Mouse (Mus musculus): Measurements from ENCODE around the gene Fyn. TPM values are rescaled to one million over a fixed set of nuclear protein-coding genes. Genes with fewer than 3 reads are reported as not detected.

The Fyn gene
- total RNA-seq (2021): 10 to 100 TPM; 13.3 to 17.8 TPM
- long read RNA-seq, experiment 1, transcript Fyn-202 (14 exons, 3,528 nt): major isoform, 15 of 19 reads
- long read RNA-seq, experiment 1, partial matches to known transcripts: 1 of 19 reads
- long read RNA-seq, experiment 1, other reads (novel, unspliced or antisense): 2 of 19 reads
- long read RNA-seq, experiment 2, transcript Fyn-202 (14 exons, 3,528 nt): major isoform, 13 of 22 reads
- long read RNA-seq, experiment 2, partial matches to known transcripts: 2 of 22 reads
- long read RNA-seq, experiment 2, other reads (novel, unspliced or antisense): 6 of 22 reads

DNA sequence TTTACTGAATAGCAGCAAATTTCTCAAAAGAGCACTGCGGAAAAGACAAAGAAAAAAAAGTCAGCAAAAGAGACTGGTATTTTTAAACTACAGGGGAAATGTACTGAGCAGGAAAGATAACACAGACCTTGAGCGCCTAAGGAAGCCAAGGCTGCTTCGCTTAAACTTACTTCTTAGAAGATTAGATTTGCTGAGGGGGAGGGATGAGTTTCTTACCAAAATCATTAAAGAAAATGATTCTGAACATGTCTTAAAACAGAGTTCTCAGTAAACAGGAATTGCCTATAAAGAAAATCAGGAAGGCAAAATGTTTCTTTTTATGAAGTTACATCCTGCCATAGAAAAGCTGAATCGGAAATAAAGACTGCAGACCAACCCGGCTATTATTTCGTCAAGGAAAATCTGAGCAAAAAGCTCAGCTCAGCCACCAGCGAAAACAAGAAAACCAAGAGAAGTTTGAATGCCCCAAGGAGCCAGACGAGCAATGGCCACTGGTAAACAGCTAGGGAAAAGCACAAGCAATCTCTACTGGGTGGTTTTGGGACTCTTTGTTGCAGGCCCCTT lies at the start of gene Fyn:
Fyn (plus strand) TSS at position 284 of the 564 bp plus-strand sequence.
- intact Hi-C loops (cut with DNase I; ENCODE audit: low total_unique reads): no loop called here
- DNase-seq: no peak

DNA sequence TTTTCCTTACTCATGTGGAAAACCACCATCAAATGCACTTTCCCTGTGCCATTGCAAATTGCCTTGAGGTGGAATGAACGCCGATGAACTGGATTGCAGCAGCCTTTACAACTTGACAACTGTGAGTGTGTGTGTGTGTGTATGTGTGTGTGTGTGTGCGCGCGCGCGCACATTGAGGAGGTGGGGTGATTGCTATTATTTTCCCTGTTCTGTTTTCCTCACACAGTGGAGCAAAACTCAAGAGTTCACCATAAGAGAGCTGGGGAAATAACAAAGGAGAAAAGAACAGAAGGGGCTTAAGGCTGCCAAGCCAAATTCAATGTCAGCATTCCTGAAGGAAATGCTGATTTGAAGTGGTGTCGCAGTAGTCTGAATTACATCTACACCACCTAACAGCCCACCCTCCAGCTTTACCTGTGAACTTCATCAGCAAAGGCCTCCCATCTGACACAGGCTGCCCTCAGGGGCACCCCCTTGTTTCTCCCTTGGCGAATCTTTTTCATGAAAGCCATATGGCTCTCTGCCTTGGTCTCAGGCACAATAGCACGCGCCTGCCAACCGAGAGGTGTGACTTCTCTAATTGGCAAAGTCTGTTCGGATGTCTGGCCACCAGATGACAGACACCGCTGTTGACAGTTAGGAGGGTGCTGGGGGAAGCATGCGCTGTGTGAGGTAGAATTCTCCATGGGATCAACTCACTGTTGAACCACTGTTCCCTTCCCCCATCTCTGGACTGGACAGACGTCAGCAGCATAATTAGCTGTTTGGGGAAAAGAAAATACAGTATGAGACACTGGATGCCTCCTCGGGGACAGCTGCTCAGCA lies 47.6 kb upstream of the Fyn start:
- intact Hi-C loops (cut with DNase I; ENCODE audit: low total_unique reads): no loop called here
- no peak for DNase-seq

DNA sequence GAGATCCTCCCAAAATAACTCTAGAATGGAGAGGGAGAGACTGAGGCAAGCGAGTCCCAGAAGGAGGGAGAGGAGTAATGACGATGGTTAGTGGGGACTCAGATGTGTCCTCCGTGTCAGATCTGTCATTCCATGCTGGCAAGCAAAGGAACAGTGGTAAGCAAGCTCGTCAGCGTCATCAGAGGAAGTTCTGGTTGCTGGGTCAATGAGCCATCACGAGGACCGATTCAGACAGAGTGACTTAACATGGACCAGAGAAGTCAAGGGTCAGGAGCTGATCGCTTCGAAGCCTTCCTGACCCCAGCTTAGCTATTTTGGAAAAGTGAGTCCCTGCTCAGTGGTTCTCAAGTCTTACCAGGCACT lies 47.1 kb upstream of the Fyn start:
- no peak for DNase-seq
- intact Hi-C loops (cut with DNase I; ENCODE audit: low total_unique reads): no loop called here

DNA sequence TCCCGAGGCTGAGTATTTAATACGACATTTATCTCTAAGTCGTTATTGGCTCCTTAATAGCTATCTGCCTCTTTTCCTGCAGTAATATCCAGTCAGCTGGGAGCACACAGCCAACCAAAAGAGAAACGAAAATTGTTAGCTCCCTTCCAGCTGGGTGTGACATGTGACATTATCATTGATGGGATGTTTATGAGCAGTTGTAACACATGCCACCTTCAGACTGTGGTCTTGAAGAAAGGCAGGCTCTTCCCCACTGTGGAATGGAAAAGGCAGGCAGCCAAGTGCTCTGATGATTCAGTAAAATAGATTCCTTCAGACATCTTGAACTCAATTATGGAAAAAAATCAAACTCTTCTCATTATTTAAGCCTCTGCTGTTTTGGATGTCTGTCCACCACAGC lies 46.5 kb upstream of the Fyn start:
- intact Hi-C loops (cut with DNase I; ENCODE audit: low total_unique reads): no loop called here
- DNase-seq: peak; percentile 9

DNA sequence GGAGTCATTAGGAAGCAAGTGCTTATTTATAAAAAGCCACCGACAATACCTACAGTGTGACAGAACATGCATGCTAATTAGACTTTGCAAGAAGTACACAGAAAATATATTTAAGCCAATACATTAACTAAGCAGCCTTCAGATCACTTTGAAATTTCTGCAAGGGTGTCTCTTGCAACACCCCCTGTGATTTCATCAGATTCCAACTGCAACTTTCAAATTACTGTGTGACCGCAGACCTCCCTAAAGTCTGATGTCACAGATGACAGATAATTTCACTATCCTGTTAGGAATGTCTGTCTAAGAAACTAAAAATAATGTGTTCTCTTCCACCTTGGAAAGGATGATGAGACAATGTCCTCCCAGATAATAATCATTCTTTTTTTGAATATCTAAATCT lies 44.4 kb upstream of the Fyn start:
- DNase-seq: no peak
- intact Hi-C loops (cut with DNase I; ENCODE audit: low total_unique reads): no loop called here

DNA sequence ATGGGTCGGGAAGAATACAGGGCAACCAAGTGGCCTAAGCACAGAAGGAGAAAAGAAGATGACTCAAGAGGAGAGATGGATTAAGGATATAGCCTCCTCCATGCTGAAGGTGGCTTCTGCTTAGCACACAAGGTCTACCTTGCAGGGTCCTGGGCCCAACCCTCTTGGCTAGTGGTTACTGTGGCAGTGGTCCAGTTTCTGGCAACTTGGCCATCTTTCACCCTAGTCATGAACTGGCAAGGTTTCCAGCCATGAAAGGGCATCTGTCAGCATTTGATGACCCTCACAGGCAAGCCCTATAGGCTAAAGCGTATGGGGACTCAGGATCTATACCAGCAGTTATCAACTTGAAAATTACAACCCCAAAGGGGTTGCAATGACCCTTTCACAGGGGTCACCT lies 40.0 kb upstream of the Fyn start:
- no peak for DNase-seq
- intact Hi-C loops (cut with DNase I; ENCODE audit: low total_unique reads): no loop called here

DNA sequence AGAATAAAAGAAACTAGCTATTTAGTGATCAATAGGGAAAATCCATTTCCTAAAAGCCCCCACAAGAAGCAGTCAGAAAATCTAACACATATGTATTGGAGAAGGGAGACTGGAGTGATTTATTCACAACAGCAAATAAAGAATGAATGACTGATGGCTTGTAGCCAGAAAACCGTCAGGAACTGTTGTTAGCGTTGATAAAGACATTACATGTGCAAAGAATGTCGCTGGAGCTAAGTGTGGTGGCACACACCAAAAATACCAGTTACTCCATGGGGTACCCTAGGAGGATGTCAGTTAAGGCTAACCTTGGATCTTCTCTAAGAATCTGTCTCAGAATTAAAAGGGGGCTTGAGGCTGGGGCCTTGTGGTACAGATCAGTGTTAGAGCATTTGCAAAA lies 34.3 kb upstream of the Fyn start:
- no peak for DNase-seq
- intact Hi-C loops (cut with DNase I; ENCODE audit: low total_unique reads): no loop called here

DNA sequence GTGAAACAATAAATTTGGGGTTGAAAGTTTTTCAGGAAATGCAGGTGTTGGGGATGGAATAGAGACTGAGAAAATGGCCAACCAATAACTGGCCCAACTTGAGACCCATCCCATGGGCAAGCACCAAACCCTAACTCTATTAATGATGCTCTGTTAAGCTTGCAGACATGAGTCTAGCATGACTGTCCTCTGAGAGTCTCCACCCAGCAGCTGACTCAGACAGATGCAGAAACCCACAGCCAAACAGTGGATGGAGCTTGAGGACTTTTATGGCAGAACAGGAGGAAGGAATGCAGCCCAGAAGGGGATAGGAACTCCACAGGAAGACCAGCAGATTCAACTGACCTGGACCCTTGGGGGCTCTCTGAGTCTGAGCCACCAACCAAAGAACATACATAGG lies 32.8 kb upstream of the Fyn start:
- no peak for DNase-seq
- intact Hi-C loops (cut with DNase I; ENCODE audit: low total_unique reads): no loop called here

DNA sequence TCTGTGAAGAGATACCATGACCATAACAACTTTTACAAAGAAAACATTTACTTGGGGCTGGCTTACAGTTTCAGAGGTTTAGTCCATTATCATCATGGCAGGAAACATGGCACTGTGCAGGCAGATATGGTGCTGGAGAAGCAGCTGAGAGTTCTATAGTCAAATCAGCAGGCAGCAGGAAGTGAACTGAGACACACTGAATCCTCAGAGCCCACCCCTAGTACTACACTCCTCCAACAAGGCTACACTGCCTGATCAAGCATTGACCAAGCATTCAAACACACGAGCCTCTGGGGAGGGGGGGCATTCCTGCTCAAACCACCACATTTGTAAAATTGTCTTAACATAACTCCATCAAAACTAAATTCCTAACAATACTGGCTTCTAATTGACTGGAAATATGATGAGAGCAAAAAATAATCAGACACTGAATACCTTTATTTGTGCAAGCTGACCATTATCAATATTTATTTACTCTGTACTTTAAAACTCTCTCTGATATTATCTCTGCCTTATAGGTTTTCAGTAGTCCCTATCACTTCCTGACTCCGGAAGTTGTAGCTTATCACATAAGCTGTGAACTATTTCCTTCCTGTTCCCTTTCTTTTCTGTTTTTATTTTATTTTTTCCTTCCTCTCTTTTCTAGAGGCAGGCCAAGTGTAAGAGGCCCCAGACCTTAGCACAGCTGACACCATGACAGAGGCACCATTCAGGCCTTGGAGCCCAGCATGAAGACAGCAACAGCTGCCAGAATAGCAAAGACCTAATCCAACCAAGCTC lies 29.3 kb upstream of the Fyn start:
- intact Hi-C loops (cut with DNase I; ENCODE audit: low total_unique reads): no loop called here
- DNase-seq: no peak

DNA sequence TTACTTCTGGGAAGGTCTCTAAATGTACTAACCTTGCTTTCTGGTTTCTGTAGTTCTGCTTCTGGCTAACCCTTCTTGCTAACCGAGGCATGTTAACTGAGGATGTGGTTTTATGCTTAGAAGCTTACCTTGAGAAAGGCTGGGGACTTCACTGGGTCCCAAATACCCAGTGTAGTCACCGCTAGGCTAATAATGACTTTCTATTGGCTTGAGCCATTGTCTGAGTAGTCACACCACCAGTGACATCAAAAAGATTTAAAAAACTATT lies 28.8 kb upstream of the Fyn start:
- intact Hi-C loops (cut with DNase I; ENCODE audit: low total_unique reads): no loop called here
- no peak for DNase-seq

DNA sequence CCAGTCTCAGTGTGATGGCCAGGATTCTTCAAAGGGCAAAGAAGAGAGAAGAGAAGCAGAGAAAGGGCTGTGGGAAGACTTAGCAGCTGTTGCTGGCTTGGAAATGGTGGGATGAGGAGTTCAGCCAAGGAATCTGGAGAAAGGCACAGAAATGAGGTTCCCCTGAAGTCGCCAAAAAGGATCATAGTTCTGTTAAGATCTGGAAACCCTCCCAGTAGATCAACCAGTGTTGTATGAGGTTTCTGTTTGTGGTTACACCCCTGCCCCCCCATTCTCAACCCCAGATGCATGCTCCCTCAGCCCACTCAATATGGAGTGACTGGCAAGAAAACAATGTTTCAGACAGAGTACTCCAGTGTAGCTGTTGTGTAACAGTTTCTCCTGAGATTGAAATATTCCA lies 25.1 kb upstream of the Fyn start:
- DNase-seq: peak; percentile 9
- intact Hi-C loops (cut with DNase I; ENCODE audit: low total_unique reads): no loop called here

DNA sequence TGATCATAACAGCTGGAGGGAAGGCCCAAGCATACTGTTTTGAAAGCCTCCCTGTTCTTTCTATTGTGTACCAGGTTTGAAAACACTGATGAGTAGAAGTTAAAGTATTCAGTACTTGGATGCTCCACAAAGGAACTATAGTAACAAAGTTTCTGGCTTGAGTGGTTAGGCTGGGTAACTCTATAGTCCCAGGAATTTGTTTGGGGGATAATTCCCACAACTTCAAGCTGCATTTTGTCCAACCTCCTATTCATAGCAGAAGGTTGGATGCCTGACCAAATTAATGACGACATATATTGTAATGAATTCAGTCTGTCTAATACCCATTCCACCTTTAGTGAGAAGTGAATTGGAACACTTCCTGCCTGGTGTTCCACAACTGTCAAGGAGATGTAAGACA lies 22.7 kb upstream of the Fyn start:
- no peak for DNase-seq
- intact Hi-C loops (cut with DNase I; ENCODE audit: low total_unique reads): no loop called here

DNA sequence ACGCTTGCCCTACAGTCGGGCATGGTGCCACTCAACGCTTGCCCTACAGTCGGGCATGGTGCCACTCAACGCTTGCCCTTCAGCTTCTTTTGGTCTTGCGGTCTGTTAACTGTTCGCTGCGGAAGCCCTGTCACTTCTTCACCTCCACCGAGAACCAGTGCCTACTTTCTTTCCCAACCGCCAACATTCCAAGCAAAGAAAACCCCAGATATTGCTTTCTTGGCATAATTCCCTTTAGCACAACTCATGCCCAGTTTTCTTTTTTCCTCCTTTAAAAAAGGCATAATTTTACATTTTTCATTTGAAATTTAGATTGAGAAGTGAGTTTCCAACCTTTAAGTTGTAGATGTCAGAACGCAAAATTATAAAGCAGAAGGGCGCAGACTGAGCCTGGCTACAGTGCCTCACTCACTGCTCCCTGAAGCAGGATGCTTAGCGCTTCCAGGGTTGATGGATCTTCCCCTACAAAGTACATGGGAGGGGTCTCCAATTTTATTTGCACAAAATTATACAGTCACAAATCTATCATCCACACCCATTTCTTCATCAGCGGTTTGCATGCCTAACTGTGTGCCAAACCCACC lies 18.8 kb upstream of the Fyn start:
- DNase-seq: no peak
- intact Hi-C loops (cut with DNase I; ENCODE audit: low total_unique reads): no loop called here

DNA sequence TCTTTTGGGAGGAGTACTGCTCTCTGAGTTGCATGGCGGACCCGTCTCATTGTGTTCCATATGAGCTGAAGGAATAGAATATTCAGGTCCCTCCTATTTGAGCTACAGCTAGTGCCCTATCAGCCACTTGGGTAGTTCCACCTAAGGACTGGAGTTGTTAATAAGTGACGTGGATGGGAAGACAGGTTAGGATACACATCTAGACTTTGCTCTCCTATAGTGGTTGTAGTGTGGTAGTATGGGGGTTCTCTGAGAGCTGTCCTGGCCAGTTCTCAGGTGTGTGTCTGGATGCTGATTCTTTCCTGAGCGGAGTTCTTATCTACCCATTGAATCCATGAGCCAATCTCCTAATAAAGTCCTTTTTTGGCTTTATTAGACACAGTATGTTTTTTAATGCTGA lies 4.5 kb upstream of the Fyn start:
- no peak for DNase-seq
- intact Hi-C loops (cut with DNase I; ENCODE audit: low total_unique reads): no loop called here

DNA sequence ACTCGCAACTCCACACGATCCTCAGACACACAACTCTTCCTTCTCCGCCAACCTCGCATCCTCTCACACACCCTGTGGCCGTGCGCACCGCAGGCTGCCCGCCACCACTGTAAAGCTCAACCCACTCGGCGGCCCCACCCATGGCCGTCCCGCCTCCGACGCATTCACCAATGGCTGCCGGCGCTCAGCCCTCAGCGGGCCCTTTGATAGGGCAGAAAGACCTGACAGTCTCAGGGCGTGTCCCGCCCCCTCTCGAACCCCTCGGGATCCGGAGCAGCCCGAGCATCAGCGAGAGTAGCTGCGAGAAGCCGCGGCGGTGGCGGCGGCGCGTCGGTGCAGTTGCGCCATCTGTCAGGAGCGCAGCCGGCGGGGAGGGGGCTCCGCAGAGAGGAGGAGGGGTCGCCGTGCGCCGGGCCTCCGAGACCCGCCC lies 862 bp downstream of the Fyn start:
- DNase-seq: peak; percentile 96
- intact Hi-C loops (cut with DNase I; ENCODE audit: low total_unique reads): no loop called here

DNA sequence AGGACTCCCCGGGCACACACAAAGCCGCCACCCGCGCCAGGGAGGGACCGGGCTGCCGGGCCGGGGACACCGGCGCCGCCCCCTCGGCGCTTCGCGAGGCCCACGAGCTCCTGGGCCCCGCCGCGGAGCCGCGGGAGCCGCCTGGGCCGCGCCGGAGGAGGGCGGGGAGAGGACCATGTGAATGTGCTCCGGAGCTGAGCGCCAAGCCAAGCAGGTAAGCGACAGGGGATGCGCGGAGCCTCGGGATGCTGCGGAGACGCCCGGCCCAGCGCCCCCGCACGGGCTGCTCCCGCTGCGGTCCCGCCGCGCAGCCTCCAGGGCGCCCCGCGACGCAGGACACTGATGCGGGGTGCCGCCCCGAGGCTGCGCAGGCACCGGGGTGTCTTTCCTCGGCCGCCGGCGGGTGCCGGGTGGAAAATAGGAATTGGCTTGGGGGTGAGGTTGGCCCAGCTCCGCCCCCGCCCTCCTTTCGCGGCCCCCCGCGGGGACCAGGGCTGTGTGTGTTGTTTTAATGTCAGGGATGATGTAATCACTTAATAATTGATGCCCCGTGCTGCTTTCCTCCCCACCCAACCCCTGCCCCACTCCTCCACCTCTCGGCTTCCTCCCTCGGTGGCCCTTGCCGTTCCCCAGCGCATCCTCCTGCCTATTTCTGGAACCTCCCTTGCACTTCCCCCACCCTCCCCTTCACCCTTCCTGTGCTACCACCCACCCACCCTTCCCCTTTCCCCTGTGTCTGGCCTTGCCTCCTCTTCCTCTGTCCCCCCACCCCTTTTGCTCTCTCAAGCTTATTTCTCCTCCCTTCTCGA lies 1.5 kb downstream of the Fyn start:
- DNase-seq: peak; percentile 50
- intact Hi-C loops (cut with DNase I; ENCODE audit: low total_unique reads): no loop called here

DNA sequence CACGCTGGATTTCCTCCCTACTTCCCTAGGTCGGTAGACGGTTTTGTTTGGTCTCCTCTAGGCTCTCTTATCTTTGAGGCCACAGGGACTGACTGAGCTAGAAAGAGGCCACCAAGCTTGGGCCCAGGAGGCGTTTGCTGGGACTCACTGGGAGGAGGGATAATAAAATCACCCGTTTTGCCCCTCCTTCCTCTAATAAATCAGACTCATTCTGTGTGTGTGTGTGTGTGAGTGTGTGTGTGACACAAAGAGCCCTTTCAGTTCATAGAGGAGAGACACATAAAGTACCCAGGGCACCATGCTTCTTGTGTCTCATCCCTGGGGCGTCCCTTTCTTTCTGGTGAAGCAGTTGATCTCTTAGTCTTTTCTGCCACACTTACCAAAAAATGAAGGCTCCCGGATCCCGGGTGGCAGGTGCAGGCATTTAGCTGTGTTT lies 2.1 kb downstream of the Fyn start:
- no peak for DNase-seq
- intact Hi-C loops (cut with DNase I; ENCODE audit: low total_unique reads): no loop called here

DNA sequence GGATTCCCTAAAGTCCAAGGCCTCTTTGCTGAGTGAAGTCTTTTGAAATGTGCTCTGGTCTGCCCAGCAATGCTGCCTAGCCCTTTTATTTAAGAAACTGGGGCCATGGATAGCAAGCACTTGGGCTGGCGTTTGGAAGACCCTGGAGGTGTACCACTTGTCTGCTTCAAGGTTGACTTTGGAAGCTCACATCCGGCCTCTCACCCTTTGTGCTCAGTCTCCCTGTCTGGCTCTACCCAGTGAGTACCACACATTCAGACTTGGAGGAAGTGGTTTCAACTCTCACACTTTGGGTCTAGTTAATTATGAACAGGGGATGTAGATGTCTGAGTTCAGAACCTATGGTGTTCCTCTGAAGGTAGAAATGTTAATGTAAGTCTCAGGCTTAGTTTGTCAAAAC lies 2.8 kb downstream of the Fyn start:
- intact Hi-C loops (cut with DNase I; ENCODE audit: low total_unique reads): no loop called here
- DNase-seq: no peak

DNA sequence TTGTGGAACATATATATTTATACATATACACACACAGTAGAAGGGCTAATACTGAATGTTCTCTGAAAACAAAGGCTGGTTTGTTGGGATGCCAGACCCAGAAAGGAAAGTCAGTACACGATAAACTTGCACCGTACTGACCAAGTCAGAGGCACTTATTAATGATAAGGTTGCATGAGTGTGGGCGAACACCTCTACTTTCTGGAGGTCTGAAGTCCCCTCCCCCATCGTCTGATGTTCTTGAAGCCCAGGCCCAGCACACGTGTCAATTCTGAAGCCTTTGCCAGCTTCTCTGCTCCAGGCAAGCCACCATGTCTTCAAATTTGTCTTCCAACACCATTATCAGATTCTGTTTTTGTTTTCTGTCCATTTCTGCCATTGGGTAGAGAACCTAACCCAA lies 3.3 kb downstream of the Fyn start:
- intact Hi-C loops (cut with DNase I; ENCODE audit: low total_unique reads): no loop called here
- no peak for DNase-seq
